Mouse (Mus musculus) spleen, adult 2 months (tissue): Measurements from ENCODE around the gene Npnt.

Experiments
- CTCF ChIP-seq: fragments of 200-500 bp; IDR thresholded peaks from 2 replicates; pipeline ENCODE4 v1.5.1; 2011; ENCODE audit warnings: mild to moderate bottlenecking, inconsistent platforms; ENCODE audit not compliant: insufficient read depth, insufficient read length, insufficient replicate concordance; ENCODE audit errors: extremely low read depth
- POLR2A ChIP-seq: fragments of 200-500 bp; IDR thresholded peaks from 2 replicates; pipeline ENCODE4 v1.6.1; 2011; ENCODE audit warnings: low read depth, low read length, inconsistent platforms

- TF ChIP-seq POLR2A (no peak), CTCF (no peak)
Measured at GRCm38 (mm10) chr3:132855458-132856212, 94.5 kb downstream of the Npnt start.
